Mouse (Mus musculus) cortical plate, adult 2 months (tissue): Measurements from ENCODE around the gene Klc3.

Experiments used
- CTCF ChIP-seq: fragments of 200-500 bp; IDR thresholded peaks from 2 replicates; pipeline ENCODE4 v1.5.1; 2011; ENCODE audit warnings: mild to moderate bottlenecking, control low read depth, low read length; ENCODE audit not compliant: insufficient read depth; ENCODE audit errors: extremely low read depth
- POLR2A ChIP-seq: fragments of 200-500 bp; IDR thresholded peaks from 2 replicates; pipeline ENCODE4 v1.6.1; 2011; ENCODE audit warnings: mild to moderate bottlenecking, low read length, control low read depth; ENCODE audit not compliant: insufficient read depth; ENCODE audit errors: extremely low read depth

GRCm38 (mm10) chr7:19430402-19430801 is 26.5 kb upstream of the Klc3 start:
- TF ChIP-seq POLR2A (no peak), CTCF (no peak)
